Mouse (Mus musculus): ENCODE results near the gene Cd151.

- TF ChIP-seq CTCF (IDR thresholded peaks at IDR 0.05; ENCODE audit: insufficient read depth, low read length): no peak
- no peak for TF ChIP-seq POLR2A (IDR thresholded peaks at IDR 0.05; ENCODE audit: borderline replicate concordance, extremely low read depth, low read depth, low read length)
Measured at GRCm38 (mm10) chr7:141426948-141427730, 40.1 kb upstream of the Cd151 start.

Measured in lung, adult 2 months (tissue).